Mouse (Mus musculus): ENCODE measurements at regions not wholly inside any gene's neighbourhood (a gene's known extent, or its start where the extent isn't known, plus 50 kb on each side); places are given as distances from the start of the nearest gene placed in this dataset.

DNA sequence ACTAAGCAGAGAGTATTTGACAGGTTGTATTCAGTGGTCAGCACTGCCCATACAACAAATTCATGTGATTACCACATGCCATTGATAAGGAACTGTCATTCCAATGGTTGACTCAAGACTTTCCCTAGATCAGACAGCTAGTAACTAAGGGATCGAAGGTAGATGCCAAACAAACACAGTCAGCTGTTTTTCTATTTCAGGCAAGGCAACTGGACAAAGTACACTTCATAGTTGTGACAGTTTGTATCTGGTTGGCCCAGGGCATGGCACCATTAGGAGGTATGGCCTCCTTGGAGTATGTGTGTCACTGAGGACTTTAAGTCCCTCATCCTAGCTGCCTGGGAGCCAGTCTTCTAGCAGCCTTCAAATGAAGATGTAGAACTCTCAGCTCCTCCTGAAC lies 62.8 kb upstream of the Aldh1a3 start:
- Histone ChIP-seq H3K36me3 (ENCODE audit: control insufficient read depth, insufficient read depth, low read length, poor library complexity, severe bottlenecking) (no peaks in the 10 kb centered on the region), H3K9ac (ENCODE audit: low read depth, poor library complexity, severe bottlenecking) (no peak overlapping the region), H3K9me3 (replicated peaks; ENCODE audit: control insufficient read depth, insufficient read depth, low read length, poor library complexity, severe bottlenecking) (peaks cover 3% of the 10 kb centered on the region; the same call in 1 of the 2 replicates), H3K4me3 (ENCODE audit: low read depth, low read length) (no peak overlapping the region), H3K27ac (ENCODE audit: insufficient read depth, low read length) (no peak overlapping the region), H3K27me3 (ENCODE audit: control insufficient read depth, insufficient read depth, low read length, poor library complexity, severe bottlenecking) (no peaks in the 10 kb centered on the region; the same call in 1 of the 2 replicates), H3K4me1 (ENCODE audit: control insufficient read depth, insufficient read depth, low read length) (peaks cover 2% of the 10 kb centered on the region)
- TF ChIP-seq EP300 (IDR thresholded peaks at IDR 0.05; ENCODE audit: insufficient read depth, low read depth, low read length) (no peak), CTCF (IDR thresholded peaks at IDR 0.05; ENCODE audit: low read depth, low read length) (no peak), POLR2A (IDR thresholded peaks at IDR 0.05; ENCODE audit: insufficient read depth, low read length) (no peak)

DNA sequence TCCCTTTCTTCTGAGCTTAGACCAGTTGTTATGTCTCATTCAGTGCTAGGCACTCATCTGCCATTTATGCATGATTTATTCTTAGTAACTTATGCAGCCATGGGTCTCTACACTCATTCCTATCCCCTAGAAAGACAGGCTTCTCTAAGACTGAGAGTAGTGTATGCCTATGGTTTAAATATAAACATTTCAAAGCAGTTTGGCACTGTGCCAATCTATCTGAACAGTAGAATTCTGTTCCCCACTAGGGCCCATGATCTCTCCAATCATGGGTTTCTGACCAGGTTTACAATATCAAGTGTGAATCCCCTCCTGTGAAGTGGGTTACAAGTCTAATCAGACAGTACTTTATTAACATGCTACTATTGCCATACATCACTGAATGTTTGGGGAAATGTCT lies 60.4 kb upstream of the Aldh1a3 start:
- Histone ChIP-seq H3K27ac (ENCODE audit: insufficient read depth, low read length) (no peak overlapping the region), H3K4me3 (ENCODE audit: low read depth, low read length) (no peak overlapping the region), H3K9ac (ENCODE audit: low read depth, poor library complexity, severe bottlenecking) (no peak overlapping the region), H3K9me3 (replicated peaks; ENCODE audit: control insufficient read depth, insufficient read depth, low read length, poor library complexity, severe bottlenecking) (peaks cover 3% of the 10 kb centered on the region; the same call in 1 of the 2 replicates), H3K4me1 (ENCODE audit: control insufficient read depth, insufficient read depth, low read length) (peaks cover under 1% of the 10 kb centered on the region), H3K27me3 (ENCODE audit: control insufficient read depth, insufficient read depth, low read length, poor library complexity, severe bottlenecking) (no peaks in the 10 kb centered on the region; the same call in 1 of the 2 replicates), H3K36me3 (ENCODE audit: control insufficient read depth, insufficient read depth, low read length, poor library complexity, severe bottlenecking) (no peaks in the 10 kb centered on the region)
- TF ChIP-seq EP300 (IDR thresholded peaks at IDR 0.05; ENCODE audit: insufficient read depth, low read depth, low read length) = no peak
- no peak for TF ChIP-seq CTCF (IDR thresholded peaks at IDR 0.05; ENCODE audit: low read depth, low read length)
- TF ChIP-seq POLR2A (IDR thresholded peaks at IDR 0.05; ENCODE audit: insufficient read depth, low read length) = no peak

DNA sequence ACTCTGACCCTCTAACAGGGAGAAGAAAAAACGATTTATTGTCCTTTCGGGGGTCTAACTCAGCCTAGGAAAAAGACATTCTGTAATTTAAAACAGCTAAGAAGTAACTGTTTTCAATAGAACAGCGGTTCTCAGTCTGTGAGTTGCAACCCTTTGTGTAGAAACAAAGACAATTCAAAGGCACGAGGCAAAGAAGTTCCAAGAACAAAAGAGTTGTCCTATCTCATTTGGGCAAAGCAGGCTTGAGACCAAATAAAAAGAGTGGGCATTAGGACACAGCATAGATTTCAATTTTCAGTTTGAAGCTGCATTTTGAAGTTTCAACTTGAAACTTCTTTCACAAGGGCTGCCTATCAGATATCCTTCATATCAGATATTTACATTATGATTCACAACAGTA lies 53.1 kb upstream of the Aldh1a3 start:
- H3K4me1 ChIP-seq (ENCODE audit: control insufficient read depth, insufficient read depth, low read length) = no peaks in the 10 kb centered on the region
- no peak for TF ChIP-seq POLR2A (IDR thresholded peaks at IDR 0.05; ENCODE audit: insufficient read depth, low read length)
- no peak for TF ChIP-seq EP300 (IDR thresholded peaks at IDR 0.05; ENCODE audit: insufficient read depth, low read depth, low read length)
- TF ChIP-seq CTCF (IDR thresholded peaks at IDR 0.05; ENCODE audit: low read depth, low read length) = no peak
- H3K36me3 ChIP-seq (ENCODE audit: control insufficient read depth, insufficient read depth, low read length, poor library complexity, severe bottlenecking) = no peaks in the 10 kb centered on the region
- no peaks in the 10 kb centered on the region for H3K9me3 ChIP-seq (replicated peaks; ENCODE audit: control insufficient read depth, insufficient read depth, low read length, poor library complexity, severe bottlenecking)
- no peak overlapping the region for H3K27ac ChIP-seq (ENCODE audit: insufficient read depth, low read length)
- H3K27me3 ChIP-seq (ENCODE audit: control insufficient read depth, insufficient read depth, low read length, poor library complexity, severe bottlenecking) = no peaks in the 10 kb centered on the region
- no peak overlapping the region for H3K4me3 ChIP-seq (ENCODE audit: low read depth, low read length)
- no peak overlapping the region for H3K9ac ChIP-seq (ENCODE audit: low read depth, poor library complexity, severe bottlenecking)

DNA sequence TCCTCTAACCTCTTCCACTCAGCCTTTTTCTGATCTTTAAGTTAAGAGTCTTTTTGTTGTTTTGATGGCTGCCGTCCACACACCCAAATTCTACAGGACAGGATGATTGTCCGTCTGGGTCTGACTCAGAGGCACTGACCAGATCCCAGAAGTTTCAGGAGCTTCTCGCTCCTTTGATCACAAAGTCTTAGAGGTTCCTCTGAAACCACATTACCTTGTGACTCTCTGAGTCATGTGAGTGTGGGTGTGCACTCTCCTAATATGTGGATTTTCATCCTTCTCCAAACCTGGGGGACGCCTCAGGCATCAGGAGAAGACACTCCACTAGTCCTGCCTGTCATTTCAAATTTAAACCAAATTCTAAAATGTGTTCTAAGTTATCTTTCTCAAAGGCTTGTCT lies 52.0 kb upstream of the Aldh1a3 start:
- Histone ChIP-seq H3K27ac (ENCODE audit: insufficient read depth, low read length) (no peak overlapping the region), H3K4me1 (ENCODE audit: control insufficient read depth, insufficient read depth, low read length) (no peaks in the 10 kb centered on the region)
- TF ChIP-seq POLR2A (IDR thresholded peaks at IDR 0.05; ENCODE audit: insufficient read depth, low read length) (no peak), EP300 (IDR thresholded peaks at IDR 0.05; ENCODE audit: insufficient read depth, low read depth, low read length) (no peak)

DNA sequence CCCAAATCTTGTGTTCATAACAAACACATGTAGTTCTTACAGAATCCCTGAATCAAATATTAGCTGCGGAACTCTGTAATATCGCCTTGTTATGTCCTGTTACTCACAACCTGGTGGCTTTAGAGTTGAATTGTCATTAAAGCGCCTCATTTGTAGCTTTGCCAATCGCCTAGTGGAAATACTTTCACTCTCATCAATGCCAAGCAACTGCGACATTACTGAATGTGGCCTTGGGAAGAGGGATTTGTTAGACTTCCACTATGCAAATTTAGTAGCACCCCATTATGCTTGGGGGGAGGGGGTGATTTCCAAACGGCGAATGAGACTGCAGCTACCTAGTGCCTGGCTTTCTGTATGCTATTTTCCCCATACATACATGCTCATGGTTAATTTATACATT lies 50.8 kb upstream of the Aldh1a3 start:
- Histone ChIP-seq H3K4me3 (ENCODE audit: low read depth, low read length) (no peak overlapping the region), H3K9ac (ENCODE audit: low read depth, poor library complexity, severe bottlenecking) (no peak overlapping the region), H3K36me3 (ENCODE audit: control insufficient read depth, insufficient read depth, low read length, poor library complexity, severe bottlenecking) (no peaks in the 10 kb centered on the region), H3K27ac (ENCODE audit: insufficient read depth, low read length) (no peak overlapping the region), H3K4me1 (ENCODE audit: control insufficient read depth, insufficient read depth, low read length) (no peaks in the 10 kb centered on the region), H3K27me3 (ENCODE audit: control insufficient read depth, insufficient read depth, low read length, poor library complexity, severe bottlenecking) (no peaks in the 10 kb centered on the region), H3K9me3 (replicated peaks; ENCODE audit: control insufficient read depth, insufficient read depth, low read length, poor library complexity, severe bottlenecking) (no peaks in the 10 kb centered on the region)
- TF ChIP-seq CTCF (IDR thresholded peaks at IDR 0.05; ENCODE audit: low read depth, low read length) (no peak), POLR2A (IDR thresholded peaks at IDR 0.05; ENCODE audit: insufficient read depth, low read length) (no peak), EP300 (IDR thresholded peaks at IDR 0.05; ENCODE audit: insufficient read depth, low read depth, low read length) (no peak)

More for the DNA sequence above, 52.0 kb upstream of the Aldh1a3 start:
- H3K9ac ChIP-seq (ENCODE audit: low read depth, poor library complexity, severe bottlenecking) = no peak overlapping the region
- H3K36me3 ChIP-seq (ENCODE audit: control insufficient read depth, insufficient read depth, low read length, poor library complexity, severe bottlenecking) = no peaks in the 10 kb centered on the region
- no peak overlapping the region for H3K4me3 ChIP-seq (ENCODE audit: low read depth, low read length)
- no peaks in the 10 kb centered on the region for H3K27me3 ChIP-seq (ENCODE audit: control insufficient read depth, insufficient read depth, low read length, poor library complexity, severe bottlenecking)
- no peaks in the 10 kb centered on the region for H3K9me3 ChIP-seq (replicated peaks; ENCODE audit: control insufficient read depth, insufficient read depth, low read length, poor library complexity, severe bottlenecking)

DNA sequence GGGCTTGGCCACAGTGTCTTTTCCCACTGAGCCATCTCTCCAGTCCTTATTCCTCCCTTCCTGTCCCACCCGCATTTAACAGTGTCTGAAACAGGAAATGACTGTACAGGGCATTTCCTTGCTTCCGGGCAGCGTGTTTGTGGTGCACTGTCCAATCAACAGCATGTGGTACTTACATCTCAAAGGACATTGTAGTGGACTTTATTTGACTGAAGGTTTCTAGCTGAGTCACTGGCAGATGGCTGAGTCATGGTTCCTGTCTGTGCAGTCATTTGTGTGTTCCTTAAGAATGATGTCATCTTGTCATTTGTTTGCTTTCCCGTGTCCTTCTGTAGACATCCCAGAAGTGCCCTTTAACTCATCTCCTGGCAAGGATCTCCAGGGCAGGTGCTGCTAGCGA lies 50.2 kb upstream of the Aldh1a3 start:
- H3K27ac ChIP-seq (ENCODE audit: insufficient read depth, low read length) = no peak overlapping the region
- H3K4me3 ChIP-seq (ENCODE audit: low read depth, low read length) = no peak overlapping the region
- H3K36me3 ChIP-seq (ENCODE audit: control insufficient read depth, insufficient read depth, low read length, poor library complexity, severe bottlenecking) = no peaks in the 10 kb centered on the region
- TF ChIP-seq CTCF (IDR thresholded peaks at IDR 0.05; ENCODE audit: low read depth, low read length) (no peak), POLR2A (IDR thresholded peaks at IDR 0.05; ENCODE audit: insufficient read depth, low read length) (no peak), EP300 (IDR thresholded peaks at IDR 0.05; ENCODE audit: insufficient read depth, low read depth, low read length) (0 out of 2 replicates have a peak, but pooled peaks have one; percentile 5)
- no peaks in the 10 kb centered on the region for H3K27me3 ChIP-seq (ENCODE audit: control insufficient read depth, insufficient read depth, low read length, poor library complexity, severe bottlenecking)
- no peaks in the 10 kb centered on the region for H3K4me1 ChIP-seq (ENCODE audit: control insufficient read depth, insufficient read depth, low read length)
- H3K9me3 ChIP-seq (replicated peaks; ENCODE audit: control insufficient read depth, insufficient read depth, low read length, poor library complexity, severe bottlenecking) = no peaks in the 10 kb centered on the region
- no peak overlapping the region for H3K9ac ChIP-seq (ENCODE audit: low read depth, poor library complexity, severe bottlenecking)
